Mouse (Mus musculus): Measurements from ENCODE around the gene Shb. TPM values are rescaled to one million over a fixed set of nuclear protein-coding genes. Genes with fewer than 3 reads are reported as not detected.
A peak's percentile ranks its signal among the peaks of the same experiment; 100 is the strongest.

The Shb gene
- polyA plus RNA-seq, 1 experiment: 71.5 TPM

DNA sequence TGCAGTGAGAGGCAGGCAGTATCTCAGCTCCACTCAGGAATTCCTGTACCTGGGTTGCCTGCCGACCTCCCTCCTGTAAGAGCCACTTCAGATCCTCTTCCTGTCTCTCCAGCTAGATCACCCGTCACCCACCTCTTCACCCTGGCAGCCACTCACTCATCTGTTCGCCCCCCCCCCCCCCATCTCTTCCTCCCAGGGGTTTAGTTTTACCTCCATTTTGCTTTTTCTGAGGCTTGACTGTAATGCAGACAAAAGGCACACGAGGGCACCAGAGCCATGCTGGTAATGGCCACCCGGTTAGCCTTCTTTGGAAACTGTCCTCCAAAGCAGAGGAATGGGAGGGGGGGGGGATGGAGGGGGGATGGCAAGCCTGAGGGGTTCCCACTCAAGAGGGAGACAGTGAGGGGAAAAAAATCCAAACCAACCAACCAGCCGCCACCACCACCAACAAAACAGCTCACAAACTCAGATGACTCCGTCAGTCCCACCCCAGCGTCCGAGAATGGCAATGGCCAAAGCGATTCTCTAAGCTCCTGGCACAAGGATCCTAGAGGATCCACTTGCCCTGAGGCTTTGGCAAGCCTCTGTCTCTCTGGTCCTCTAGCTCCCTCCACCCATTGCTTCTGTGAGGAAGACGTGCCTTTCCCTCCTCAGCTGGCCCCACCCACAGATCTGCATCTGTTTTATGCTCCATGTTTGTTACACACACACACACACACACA is 113.9 kb downstream of the Shb start:
- H3K4me1 ChIP-seq (ENCODE audit: control insufficient read depth, insufficient read depth, insufficient read length, low read length): no peaks in the 10 kb centered on the region; the same call in 1 of the 2 replicates
- 0 out of 2 replicates have a peak, but pooled peaks cover 6% of the 10 kb centered on the region for H3K36me3 ChIP-seq (ENCODE audit: control insufficient read depth, insufficient read depth, low read length)
- no peaks in the 10 kb centered on the region for H3K27me3 ChIP-seq (ENCODE audit: control insufficient read depth, insufficient read depth, low read length)
- no peak overlapping the region for H3K4me3 ChIP-seq (ENCODE audit: low read depth, low read length)
- H3K27ac ChIP-seq (ENCODE audit: insufficient read depth, low read depth, low read length): no peak overlapping the region
- WGBS: 35% methylated on average over 11 of the region's 11 CpGs
- peak; percentile 70; the same call in 1 of the 2 replicates for TF ChIP-seq CTCF (IDR thresholded peaks at IDR 0.05; ENCODE audit: extremely low read depth, insufficient read length, insufficient replicate concordance, low read depth, low read length)
- no peak for TF ChIP-seq POLR2A (IDR thresholded peaks at IDR 0.05; ENCODE audit: low read depth, low read length)

DNA sequence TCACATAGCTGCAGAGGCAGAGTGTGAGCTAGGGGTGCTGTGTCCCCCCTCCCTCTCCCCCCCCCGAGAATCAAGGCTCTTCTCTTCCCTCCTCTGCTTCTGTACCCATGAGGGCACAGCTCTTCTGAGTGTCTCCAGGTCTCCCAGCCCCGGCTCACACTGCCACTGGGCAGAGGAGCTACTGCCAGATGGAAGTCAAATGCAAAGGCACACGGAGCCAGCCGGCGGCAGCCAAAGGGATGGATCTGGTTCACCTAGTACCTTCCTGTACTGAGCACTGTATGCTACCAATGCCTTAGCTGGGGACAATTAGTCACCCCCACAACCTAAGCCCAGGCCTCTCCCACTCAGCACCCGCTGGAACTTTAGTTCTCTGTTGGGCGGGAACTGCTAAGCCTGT is 116.0 kb downstream of the Shb start:
- WGBS: 80% methylated on average over 7 of the region's 7 CpGs
- no peaks in the 10 kb centered on the region for H3K27me3 ChIP-seq (ENCODE audit: control insufficient read depth, insufficient read depth, low read length)

GRCm38 (mm10) chr4:45413674-45414338 is 118.5 kb downstream of the Shb start:
- Histone ChIP-seq H3K4me1 (ENCODE audit: control insufficient read depth, insufficient read depth, insufficient read length, low read length) (no peaks in the 10 kb centered on the region; the same call in 1 of the 2 replicates), H3K27me3 (ENCODE audit: control insufficient read depth, insufficient read depth, low read length) (no peaks in the 10 kb centered on the region), H3K27ac (ENCODE audit: insufficient read depth, low read depth, low read length) (no peak overlapping the region), H3K4me3 (ENCODE audit: low read depth, low read length) (no peak overlapping the region), H3K36me3 (ENCODE audit: control insufficient read depth, insufficient read depth, low read length) (no peaks in the 10 kb centered on the region)
- 56% methylated on average over 9 of the region's 9 CpGs for WGBS
- no peak for TF ChIP-seq POLR2A (IDR thresholded peaks at IDR 0.05; ENCODE audit: low read depth, low read length)
- TF ChIP-seq CTCF (IDR thresholded peaks at IDR 0.05; ENCODE audit: extremely low read depth, insufficient read length, insufficient replicate concordance, low read depth, low read length): no peak

More for the DNA sequence above, 116.0 kb downstream of the Shb start:
- TF ChIP-seq CTCF (IDR thresholded peaks at IDR 0.05; ENCODE audit: extremely low read depth, insufficient read length, insufficient replicate concordance, low read depth, low read length): no peak
- no peak for TF ChIP-seq POLR2A (IDR thresholded peaks at IDR 0.05; ENCODE audit: low read depth, low read length)
- H3K4me1 ChIP-seq (ENCODE audit: control insufficient read depth, insufficient read depth, insufficient read length, low read length): no peaks in the 10 kb centered on the region; the same call in 1 of the 2 replicates
- H3K36me3 ChIP-seq (ENCODE audit: control insufficient read depth, insufficient read depth, low read length): no peaks in the 10 kb centered on the region
- no peak overlapping the region for H3K27ac ChIP-seq (ENCODE audit: insufficient read depth, low read depth, low read length)
- H3K4me3 ChIP-seq (ENCODE audit: low read depth, low read length): no peak overlapping the region

- H3K4me3 ChIP-seq (ENCODE audit: low read depth, low read length): no peak overlapping the region
- TF ChIP-seq POLR2A (IDR thresholded peaks at IDR 0.05; ENCODE audit: low read depth, low read length) (no peak), CTCF (IDR thresholded peaks at IDR 0.05; ENCODE audit: extremely low read depth, insufficient read length, insufficient replicate concordance, low read depth, low read length) (no peak)
- no peaks in the 10 kb centered on the region for H3K27me3 ChIP-seq (ENCODE audit: control insufficient read depth, insufficient read depth, low read length)
- no peak overlapping the region for H3K27ac ChIP-seq (ENCODE audit: insufficient read depth, low read depth, low read length)
- H3K36me3 ChIP-seq (ENCODE audit: control insufficient read depth, insufficient read depth, low read length): no peaks in the 10 kb centered on the region
- 83% methylated on average over 16 of the region's 16 CpGs for WGBS
- no peaks in the 10 kb centered on the region; the same call in 1 of the 2 replicates for H3K4me1 ChIP-seq (ENCODE audit: control insufficient read depth, insufficient read depth, insufficient read length, low read length)
Measured at GRCm38 (mm10) chr4:45412433-45413192, 119.7 kb downstream of the Shb start.

- no peak overlapping the region for H3K4me3 ChIP-seq (ENCODE audit: low read depth, low read length)
- peaks cover 3% of the 10 kb centered on the region; the same call in 1 of the 2 replicates for H3K4me1 ChIP-seq (ENCODE audit: control insufficient read depth, insufficient read depth, insufficient read length, low read length)
- WGBS: 93% methylated on average over 8 of the region's 8 CpGs
- H3K27me3 ChIP-seq (ENCODE audit: control insufficient read depth, insufficient read depth, low read length): no peaks in the 10 kb centered on the region
- TF ChIP-seq POLR2A (IDR thresholded peaks at IDR 0.05; ENCODE audit: low read depth, low read length) (no peak), CTCF (IDR thresholded peaks at IDR 0.05; ENCODE audit: extremely low read depth, insufficient read length, insufficient replicate concordance, low read depth, low read length) (no peak)
- H3K27ac ChIP-seq (ENCODE audit: insufficient read depth, low read depth, low read length): no peak overlapping the region
- H3K36me3 ChIP-seq (ENCODE audit: control insufficient read depth, insufficient read depth, low read length): no peaks in the 10 kb centered on the region
Measured at GRCm38 (mm10) chr4:45411181-45411790, 121.0 kb downstream of the Shb start.

DNA sequence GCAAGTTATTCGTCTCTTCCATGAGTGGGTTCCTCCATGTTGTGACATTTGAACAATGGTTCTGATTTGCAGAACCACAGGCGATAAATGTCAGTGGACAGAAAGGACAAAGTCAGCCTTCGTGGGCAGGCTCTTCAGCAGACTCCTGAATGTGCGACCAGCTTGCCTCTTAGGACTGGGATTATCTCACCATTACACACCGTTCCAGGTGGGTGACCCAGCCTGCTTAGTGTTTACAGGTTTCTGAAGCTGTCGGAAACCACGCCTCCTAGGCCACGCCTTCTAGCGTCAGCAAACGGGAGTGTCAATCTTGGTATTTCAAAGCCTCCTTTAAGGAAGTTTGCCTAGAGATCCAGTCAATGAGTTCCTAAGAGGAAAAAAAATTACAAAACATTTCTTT is 123.0 kb downstream of the Shb start:
- WGBS: under 1% methylated on average over 10 of the region's 10 CpGs
- peaks cover 3% of the 10 kb centered on the region; the same call in 1 of the 2 replicates for H3K36me3 ChIP-seq (ENCODE audit: control insufficient read depth, insufficient read depth, low read length)
- H3K27ac ChIP-seq (ENCODE audit: insufficient read depth, low read depth, low read length): peak overlapping the region; percentile 95
- peak overlapping the region; percentile 99 for H3K4me3 ChIP-seq (ENCODE audit: low read depth, low read length)
- TF ChIP-seq POLR2A (IDR thresholded peaks at IDR 0.05; ENCODE audit: low read depth, low read length): peak; percentile 23; the same call in 1 of the 2 replicates
- TF ChIP-seq CTCF (IDR thresholded peaks at IDR 0.05; ENCODE audit: extremely low read depth, insufficient read length, insufficient replicate concordance, low read depth, low read length): no peak
- peaks cover 7% of the 10 kb centered on the region; the same call in 1 of the 2 replicates for H3K4me1 ChIP-seq (ENCODE audit: control insufficient read depth, insufficient read depth, insufficient read length, low read length)
- H3K27me3 ChIP-seq (ENCODE audit: control insufficient read depth, insufficient read depth, low read length): no peaks in the 10 kb centered on the region

All from small intestine, adult 2 months (tissue).